Mouse (Mus musculus) liver, embryonic 14.5 days (tissue): ENCODE measurements around the gene Igfbp7.

Experiments used
- CTCF ChIP-seq: IDR thresholded peaks from 2 replicates; pipeline ENCODE4 v1.5.1; 2016; ENCODE audit warnings: antibody characterized with exemption, low read depth, control low read depth
- EP300 ChIP-seq: IDR thresholded peaks from 2 replicates; pipeline ENCODE4 v1.6.1; 2016; ENCODE audit warnings: antibody characterized with exemption, low read depth

- TF ChIP-seq CTCF (no peak), EP300 (no peak)
These were observed 29.8 kb downstream of the Igfbp7 start for GRCm38 (mm10) chr5:77378027-77378426.
